Mouse (Mus musculus): ENCODE data around the gene Fuk.

DNA sequence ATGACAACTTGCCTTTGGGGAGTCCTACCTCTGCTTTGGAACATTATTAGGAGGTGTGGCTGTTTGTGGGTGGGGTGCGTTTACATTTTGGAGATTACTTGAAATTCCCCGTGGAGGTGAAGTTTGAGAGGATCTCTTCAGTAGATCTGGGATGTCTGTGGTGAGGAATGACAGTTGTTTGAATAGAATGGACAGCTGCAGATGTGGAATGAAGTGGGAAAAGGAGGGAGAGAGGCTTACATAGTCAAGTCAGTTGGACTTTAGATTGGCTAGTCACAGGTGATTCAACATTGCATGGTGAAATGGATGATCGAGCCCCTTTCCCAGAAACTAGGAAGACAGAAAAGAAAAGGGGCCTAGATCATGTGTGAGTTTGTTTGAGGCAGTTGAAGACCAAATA lies 30.2 kb upstream of the Fuk start:
- no peak for TF ChIP-seq CTCF (IDR thresholded peaks at IDR 0.05; ENCODE audit: insufficient read depth, low read depth, low read length)
- no peak for TF ChIP-seq POLR2A (IDR thresholded peaks at IDR 0.05; ENCODE audit: insufficient read depth, low read depth, low read length)

Measured in olfactory bulb, adult 2 months (tissue).